Mouse (Mus musculus) heart, adult 9 months (tissue): Measurements from ENCODE around the gene Clec16a.

Source experiments
- DNase-seq, 2 experiments: peaks; one replicate each; pipeline ENCODE4 v3.0.0; 2022; ENCODE audit warnings: low spot score in 2 of 2

Clec16a gene

DNA sequence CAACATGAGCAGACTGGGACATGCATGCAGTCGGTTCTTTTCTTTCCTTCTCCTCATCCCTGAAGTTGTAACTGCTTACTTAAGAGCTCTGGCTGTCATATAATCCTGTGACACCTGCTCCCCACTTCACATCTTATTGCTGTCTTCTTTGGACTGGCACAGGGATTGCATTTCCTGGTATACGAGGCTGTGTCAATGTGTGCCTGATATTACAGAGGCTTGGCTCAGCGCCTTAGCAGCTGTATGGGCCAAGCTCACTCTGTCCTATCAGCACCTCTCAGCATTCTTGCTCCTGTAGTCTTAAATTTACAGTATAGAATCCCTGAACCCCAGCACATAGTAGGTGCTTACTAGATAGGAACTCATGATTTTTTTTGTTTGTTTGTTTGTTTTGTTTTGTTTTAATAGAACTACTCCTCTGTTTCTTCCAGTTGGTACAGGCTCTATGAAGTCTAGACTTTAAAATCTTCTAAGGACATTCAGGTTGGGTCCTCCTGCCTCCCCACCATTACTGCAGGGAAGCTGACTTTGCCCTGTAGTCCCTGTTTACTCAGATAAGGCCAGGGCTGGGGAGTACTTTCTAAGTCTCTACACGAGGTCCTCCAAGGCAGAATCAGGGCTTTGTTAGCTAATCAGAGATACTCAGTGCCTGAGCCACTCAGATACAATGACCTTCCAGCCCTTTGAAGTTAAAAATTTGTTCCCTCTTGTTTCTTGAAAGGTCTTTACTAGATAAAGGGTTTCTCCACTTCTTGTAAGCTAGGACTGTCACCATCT, 97.9 kb downstream of the Clec16a start:
- DNase-seq = no peak

DNA sequence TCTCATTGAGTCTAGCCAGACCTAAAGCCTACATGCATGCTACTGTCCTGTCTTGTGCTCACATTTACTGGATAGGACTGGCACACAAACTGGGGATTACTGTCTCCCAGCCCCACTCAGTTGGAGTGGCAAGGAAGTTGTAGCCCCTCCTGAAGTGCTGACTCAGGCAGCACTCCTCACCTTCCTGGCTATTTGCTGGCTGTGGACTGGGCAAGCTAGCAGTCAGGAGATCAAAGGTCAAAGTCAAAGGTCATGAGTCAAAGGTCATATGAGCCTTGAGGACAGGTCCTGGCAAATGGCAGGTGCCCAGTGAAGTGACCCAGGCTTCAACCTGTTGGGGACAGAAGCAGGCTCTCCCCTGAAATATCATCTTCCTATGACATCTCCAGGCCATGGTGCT, 99.1 kb downstream of the Clec16a start:
- no peak for DNase-seq

DNA sequence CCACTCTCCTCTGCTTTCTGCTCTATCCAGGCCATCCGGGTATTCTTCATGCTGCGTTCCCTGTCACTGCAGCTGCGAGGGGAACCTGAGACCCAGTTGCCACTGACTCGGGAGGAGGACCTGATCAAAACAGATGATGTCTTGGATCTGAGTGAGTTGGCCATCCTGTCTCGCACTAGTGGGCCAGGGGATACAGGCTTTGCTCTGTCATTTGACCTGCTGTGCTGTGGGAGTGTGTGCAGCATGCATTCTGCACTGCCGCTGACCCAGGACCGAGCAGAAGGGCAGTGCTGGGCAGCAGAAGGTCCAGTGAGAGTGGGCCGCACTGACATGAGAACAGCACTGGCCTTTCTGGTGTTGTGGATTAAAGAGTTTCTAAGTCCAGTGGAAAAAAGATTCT, 99.6 kb downstream of the Clec16a start:
- no peak for DNase-seq

DNA sequence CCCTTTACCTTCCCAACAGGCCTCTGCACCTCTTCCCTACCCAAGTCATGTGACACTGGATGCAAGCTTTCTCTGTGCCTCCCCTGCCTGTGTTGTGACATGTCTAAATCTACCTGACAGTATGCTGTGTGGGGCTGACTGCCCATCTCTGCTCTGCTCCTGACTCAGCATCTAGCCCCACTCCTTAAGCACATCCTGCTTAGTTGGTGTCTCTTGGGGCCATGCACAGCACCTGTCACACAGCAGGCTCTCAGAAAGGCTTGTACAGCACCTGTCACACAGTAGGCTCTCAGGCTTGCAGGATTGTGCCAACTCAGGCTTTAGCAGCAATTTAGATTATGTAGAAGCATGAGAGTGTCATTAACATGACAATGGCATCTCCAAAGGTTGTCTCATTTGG, 106.7 kb downstream of the Clec16a start:
- DNase-seq = no peak

DNA sequence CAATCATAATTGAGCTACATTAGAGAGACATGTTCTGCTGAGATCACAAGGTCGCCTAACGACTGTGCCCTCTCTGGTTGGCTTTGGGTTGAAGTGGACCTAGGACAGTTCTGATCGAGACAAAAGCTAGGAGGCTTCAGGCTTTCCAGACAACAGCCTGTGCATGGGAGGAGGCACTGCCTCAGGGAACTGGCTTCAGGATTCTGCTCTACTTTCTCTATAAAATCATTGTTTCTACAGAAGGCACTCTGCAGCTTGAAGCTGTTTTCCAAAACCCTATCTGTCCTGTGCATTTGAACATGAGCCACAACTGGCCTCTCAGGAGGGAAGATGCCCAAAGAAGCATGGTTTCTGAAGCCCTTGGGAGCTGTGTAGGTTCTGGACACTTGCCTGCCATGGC, 107.8 kb downstream of the Clec16a start:
- no peak for DNase-seq

DNA sequence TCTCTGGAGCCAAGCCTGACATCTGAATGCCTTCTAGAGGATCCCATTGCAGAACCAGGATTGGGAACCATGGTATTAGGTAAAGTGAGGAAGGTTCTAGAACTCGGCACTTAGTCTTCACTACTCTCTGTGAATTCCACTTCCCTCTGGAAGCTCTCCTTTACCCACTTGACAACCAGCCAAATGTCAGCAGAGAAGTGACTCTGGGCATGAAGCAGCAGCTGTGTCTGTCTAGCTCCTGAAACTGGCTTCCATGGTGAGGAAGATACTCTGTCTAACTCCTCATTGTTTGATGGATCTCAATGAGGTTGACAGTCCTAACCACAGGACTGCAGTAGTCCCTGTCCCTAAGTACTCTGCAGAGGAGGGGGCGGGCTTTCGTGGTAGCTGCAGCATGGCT, 110.1 kb downstream of the Clec16a start:
- DNase-seq = no peak

DNA sequence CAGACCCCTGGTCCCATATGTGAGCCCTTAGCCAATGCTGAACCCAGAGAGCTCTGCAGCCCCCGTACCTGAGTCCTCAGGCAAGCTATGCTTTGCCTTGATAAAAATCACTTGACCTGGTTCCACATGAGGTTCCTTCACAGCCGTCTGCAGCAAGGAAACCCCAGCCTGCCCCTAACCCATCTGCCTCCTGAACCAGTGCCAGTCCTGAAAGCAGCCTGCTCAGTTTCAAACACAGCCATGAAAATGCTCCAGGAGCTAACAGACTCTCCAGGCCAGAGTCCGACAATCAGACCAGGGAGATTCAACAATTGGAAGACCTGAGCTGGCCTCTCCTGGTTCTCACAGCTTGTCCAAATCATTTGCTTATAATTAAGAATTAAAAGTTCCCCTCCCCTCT, 110.8 kb downstream of the Clec16a start:
- DNase-seq = no peak

DNA sequence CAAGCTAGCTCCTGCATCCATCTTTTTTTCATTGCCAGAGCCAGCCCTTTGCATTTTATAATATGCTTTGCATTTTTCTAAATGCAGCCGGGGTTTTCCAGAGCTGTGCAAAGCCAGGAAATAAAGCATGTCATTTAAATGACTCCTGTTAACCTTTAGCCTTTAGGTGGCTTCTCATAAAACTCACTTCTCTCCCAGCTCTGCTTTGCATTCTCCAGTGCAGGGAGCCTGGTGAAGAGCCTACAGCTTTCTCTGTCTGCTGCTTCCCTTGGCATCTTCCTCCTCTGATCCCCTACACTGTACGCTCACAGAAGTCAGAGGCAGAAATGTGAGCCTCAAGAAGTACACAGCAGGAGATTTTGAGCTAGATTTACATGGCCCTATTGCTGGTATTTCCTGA, 111.3 kb downstream of the Clec16a start:
- DNase-seq = no peak

DNA sequence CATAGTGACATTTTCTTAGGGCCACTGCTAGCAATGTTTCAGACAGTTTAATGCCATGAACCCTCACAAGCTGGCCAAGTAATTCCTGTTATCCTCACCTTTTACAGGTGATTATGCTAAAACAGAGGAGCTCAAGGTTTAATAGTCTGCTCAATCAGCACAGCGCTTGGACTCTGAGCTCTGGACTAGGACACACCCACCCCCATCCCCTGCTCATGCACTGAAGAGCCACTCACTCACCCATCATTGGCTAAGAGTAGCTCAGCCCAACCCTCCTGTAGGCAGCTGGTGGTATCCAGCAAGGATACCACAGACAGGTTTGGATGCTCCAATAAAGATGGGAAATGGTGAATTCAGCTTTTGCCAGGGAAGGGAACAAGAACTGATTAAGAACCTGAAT, 111.8 kb downstream of the Clec16a start:
- no peak for DNase-seq

DNA sequence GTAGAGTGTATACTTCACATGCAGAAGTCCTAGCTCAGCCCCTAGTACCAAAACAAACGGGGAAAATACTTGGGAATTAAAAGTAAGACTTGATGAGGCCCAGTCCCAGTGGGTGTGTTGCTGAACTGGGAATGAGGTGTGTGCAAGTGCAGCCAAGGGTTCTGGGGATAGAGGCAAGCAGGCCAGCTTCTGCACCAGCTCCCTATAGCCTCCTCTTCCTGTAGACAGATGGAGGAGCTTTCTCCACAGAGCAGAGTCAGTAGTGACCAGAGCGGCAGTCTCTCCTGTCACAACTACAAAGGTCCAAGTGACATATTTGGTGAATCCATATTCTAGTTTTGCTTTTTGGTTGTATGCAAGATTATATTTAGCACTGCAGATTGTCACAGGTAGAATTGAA, 114.1 kb downstream of the Clec16a start:
- DNase-seq = no peak

DNA sequence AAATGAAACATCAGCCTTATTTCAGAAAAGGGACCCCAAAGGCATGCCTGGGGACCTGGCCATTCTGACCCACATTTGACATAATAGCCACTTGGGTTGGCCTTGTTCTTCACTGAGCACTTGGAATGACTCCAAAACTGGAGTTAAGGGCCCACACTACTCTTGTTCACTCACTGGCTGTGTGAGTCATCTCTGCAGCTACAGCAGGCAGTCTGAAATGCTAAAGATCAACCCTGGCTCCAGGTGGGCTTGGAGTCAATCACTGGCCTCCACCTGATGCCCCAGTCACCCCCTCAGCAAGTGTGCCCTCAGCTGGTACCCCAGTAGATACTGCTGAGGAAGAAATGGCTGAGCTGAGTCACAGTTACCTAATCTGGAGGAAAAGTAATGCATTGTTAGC, 115.4 kb downstream of the Clec16a start:
- DNase-seq = no peak

DNA sequence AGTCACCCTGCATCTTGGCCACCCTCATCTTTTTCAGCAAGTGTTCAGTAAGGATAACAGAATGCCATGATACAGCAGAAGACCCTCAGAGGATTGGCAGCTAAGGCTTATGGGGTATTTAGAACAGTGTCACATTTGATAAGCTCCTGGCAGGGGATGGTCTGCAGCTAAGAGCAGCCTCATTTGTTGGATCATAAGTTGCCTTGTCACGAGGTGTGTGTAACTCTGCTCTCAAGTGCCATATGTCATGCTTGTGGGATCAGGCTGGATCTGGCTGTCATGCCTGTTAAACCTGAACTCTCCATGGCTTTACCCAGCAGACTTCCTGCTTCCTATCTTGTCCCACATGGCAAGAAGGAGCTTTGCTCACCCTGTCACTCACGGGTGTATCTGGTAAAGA, 116.2 kb downstream of the Clec16a start:
- DNase-seq = no peak

DNA sequence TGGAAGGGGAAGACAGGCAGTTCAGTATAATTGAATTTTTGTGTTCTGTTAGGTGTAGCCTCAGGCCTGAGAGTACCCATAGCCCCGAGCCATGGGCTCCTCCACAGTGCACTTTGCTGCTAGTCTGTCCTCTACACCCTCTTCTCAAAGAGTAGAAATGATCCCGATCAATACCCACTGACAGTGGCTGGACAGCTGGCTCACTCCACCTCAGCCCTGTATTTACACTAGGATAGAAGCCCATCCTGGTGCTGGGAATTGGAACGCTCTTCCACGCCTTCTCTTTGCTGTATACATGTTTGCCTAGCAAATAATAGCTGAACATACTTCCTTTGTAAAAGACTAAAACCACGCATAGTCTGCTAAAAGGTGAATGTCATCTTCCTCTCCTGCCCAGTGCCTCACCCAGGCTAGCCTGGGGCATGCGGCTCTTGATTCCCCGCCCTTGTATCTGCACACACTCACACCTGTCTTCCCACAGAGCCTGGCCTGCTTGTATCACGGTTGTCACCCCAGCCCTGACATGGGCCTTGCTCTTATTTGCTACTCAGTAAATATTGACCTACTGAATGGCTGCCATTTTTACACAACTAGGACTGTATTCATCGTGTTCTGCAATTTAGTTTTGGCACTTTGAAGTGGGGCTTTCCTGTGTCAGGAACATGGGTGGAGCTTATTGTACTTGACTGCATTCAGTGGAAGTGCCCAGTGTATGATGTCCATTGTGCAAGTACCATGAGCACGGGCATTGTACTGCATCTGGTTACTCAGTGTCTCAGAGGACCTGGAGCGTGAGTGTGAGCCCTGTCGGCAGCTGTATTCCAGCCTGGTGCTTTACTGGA, 119.0 kb downstream of the Clec16a start:
- DNase-seq = no peak

DNA sequence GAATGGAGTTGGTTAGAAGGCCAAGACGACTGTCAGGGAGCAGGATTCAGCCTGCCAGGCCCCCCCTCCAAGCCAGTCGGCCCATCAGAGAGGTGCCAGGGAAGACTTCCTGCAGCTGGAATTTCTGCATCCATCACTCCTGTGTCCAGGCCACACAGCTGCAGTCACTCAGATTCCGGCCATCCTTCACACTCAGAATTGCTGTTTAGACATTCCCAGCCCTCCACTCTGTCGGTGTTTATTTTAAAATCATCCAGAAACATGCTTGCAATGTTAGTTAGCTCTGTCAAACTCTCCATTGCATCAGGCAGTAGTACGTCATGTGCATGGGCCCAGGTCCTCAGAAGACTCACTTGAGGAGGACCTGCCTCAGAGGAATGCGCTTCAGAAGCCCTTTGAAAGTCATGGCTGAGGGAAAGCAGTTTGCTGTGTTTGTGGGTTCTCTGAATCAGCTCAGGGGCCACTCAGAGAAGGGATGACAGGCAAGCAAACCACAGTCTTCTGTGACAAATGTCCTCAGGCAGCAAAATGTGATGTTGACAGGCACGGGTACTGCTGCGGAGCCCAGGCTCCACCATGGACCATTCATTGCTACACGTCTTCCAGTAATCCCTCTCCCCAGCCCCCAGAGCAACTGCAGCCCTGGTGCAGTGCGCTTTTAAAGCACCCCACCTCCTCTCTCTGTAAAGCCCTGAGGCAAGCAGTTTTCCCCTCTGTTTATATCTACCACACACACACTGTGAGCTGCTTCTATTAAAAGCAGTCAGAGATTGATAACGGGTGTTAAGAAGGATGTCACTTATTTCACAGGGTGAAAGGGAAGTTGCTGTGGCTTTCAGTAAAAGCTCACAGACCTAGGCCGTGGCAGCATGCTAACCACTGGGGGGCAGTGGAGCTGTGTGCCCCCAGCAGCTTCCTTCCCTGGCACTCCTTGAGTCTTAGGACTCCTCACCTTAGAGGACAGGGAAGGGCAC, 120.1 kb downstream of the Clec16a start:
- DNase-seq = peak; percentile 21 to 42

DNA sequence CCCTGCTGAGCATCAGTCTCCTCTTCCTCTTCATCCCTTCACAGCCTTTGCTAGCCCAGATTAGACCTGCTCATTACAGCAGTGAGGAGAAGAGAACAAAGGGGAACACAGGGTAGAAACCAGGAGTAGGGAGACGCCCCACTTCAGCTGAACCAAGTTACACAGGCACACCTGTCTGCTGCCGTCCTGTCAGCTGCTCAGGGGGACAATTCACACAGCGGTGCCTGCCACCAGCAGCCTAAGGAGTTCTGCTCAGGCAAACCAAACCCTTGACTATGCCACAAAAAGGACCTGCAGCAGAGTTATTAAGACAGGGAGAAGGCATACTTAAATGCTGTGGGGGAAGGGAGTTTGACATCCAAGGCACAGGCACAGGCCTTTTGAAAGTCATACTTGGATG, 121.6 kb downstream of the Clec16a start:
- DNase-seq = no peak

DNA sequence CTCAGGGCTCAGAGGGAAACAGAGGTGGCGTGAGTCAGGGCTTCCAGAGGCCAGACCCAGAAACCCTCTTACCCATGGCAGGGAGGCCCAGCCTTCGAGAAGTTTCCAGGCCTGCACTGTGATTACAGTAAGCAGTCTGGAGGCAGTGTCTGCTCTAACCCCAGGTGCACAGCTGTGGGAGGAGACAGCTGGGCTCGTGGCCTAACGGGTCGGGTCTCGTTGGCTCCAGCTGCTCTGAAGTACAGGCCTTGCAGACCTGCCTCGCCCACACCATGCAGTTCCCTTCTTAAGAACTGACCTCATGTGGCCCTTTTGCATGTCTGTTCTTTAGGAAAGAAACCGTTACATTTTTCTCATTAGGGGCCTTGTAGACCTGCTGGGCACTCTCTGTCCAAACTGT, 123.3 kb downstream of the Clec16a start:
- DNase-seq = no peak

DNA sequence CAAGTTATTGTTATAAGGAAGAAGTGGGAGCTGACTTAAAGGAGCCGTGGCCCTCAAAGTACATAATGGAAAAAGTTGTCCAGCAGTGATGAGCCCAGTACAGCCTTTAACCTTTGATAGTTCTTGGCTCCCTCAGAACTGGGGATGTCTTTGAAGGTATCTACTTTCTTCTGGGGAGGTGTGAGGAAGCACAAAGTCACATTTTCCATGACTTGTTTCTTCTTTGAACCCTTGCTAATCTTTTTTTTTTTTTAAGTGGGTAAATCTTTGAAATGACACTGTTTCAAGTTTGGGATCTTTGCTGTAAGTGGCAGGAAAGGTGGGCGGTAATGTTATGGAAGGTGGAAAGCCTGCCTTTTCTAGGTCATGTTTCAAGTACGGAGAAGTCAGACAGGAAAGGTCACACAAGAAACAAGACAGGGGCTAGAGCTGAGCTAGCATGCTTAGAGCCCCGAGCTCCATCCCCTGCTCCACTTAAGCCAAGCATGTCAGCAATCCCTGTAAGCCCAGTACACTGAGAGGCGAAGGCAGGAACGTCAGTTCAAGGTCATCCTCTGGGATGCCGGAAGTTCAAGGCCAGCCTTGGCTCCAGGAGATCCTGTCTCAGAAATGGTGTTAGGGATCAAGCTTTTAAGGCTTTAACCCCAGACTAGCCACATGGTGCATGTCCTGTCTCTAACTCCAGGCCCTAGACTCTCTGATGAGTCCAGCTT, 124.0 kb downstream of the Clec16a start:
- DNase-seq = no peak

DNA sequence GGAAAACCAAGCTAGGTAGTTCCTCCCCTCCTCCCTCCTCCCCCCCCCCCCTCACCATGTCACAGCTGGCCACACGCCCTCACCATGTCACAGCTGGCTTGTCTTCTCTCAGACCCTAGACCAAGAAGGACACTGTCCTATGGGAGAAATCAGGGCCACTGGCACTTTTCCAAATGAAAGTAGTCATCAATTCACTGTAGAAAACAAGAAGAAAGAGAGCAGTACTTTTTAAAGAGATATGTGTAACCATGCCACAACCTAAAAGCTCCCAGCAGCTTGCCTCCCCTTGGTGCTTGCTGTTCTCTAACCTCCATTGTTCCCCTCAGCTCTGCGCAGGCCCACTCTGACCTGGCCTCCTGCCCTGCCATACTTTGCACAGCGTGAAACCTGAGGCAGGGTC, 124.8 kb downstream of the Clec16a start:
- DNase-seq = no peak

DNA sequence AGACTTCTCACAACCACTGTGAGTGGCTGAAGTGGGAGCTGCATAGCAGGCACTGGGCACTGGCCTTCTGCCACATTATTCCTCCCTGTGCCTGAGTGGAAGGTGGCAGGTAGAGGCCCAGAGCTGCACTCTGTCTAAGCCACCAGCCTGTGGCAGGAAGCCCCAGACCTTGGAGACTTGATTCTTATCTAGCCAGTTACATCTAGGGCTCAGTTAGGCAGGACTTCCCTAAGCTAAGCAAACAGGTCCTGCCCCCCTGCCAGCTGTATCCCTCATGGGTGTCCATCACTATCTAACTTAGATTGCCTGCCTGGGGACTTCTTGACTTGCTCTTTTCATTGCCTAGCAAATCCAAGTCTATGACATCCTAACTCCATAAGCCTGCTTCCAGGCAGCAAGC, 127.4 kb downstream of the Clec16a start:
- no peak for DNase-seq

DNA sequence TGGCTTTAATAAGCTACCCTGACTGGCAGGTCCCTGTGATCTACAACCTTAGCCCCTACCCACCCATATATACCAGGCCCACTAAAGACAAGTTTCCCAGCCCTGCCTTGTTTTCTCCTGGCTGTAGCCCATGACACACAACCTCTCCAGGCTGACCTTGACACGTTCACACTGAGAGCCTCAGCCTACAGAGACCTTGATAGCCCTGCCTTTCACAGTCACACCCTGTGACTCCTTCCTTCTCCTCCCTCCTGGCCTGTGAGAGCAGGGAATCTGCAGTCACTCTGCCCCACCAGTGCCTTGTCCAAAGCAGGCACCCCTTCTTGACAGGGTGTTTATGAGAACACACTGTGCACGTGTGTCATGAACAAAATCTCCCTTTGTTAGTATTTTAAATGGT, 128.9 kb downstream of the Clec16a start:
- DNase-seq = no peak

DNA sequence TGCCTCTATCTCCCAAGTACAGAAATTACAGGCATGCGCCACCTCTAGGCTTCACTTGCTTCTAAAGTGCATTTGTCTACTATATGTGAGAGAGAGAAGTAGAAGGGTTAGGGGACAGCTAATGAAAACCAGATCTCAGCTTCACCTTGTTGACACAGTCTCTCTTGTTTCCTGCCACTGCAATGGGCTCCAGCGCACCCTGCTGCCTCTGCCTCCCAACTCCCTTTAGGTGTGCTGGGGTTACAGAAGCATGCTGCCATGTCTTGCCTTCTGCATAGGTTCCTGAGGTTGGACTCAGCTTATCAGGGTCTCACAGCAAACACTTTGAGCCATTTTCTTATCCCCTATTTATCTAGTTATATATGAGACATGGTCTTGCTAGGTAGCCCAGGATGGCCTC, 129.8 kb downstream of the Clec16a start:
- DNase-seq = no peak

DNA sequence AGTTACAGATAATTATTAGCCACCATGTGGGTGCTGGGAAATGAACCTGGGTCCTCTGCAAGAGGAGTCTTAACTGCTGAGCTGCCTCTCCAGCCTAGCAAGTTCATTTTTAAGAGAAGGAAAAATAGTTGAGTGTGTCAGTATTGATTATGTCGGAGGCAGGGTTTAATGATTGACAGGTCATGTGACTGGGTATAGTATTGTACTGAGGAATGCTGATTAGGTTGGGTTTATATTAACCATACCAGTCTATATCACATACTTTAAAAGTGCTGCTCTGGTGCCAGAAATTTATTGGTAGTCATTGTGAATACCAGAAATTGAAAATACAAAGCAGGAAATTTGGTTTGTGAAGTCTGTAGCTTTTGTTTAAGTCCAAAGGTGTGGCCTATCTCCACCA, 130.5 kb downstream of the Clec16a start:
- DNase-seq = no peak
